Mouse (Mus musculus) heart, postnatal 0 days (tissue): ENCODE data around the gene Syt3.

Experiments used
- CTCF ChIP-seq: IDR thresholded peaks from 2 replicates; pipeline ENCODE4 v1.5.1; 2016; ENCODE audit warnings: antibody characterized with exemption, control low read depth, low read depth
- EP300 ChIP-seq: IDR thresholded peaks from 2 replicates; pipeline ENCODE4 v1.6.1; 2016; ENCODE audit warnings: antibody characterized with exemption, low read depth

DNA sequence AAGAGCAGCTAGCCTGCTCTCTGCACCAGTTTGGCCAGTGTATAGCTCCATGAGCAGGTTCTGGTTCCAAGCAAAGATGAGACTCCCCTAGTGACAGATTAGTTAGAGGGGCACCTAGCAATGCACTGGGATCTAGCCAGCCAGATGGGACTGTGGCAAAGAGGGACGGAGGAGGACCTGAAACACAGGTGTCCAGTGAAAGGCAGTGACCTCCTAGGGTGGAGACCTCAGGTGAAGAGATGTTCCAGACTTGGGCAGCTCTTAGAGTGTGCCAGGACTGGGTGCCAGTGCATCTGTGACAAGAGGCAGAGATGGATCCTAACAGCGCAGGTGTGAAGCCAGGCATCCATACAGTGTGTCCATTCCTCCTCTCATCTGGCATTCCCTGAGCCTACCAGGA is 55.8 kb downstream of the Syt3 start:
- TF ChIP-seq CTCF: no peak
- no peak for TF ChIP-seq EP300
